Mouse (Mus musculus) embryonic facial prominence, embryonic 12.5 days (tissue): ENCODE measurements around the gene Rab28. TPM values are rescaled to one million over a fixed set of nuclear protein-coding genes. Genes with fewer than 3 reads are reported as not detected.
"Not testable (repeated sequence)": the region's sequence is repeated elsewhere in the genome, so short reads cannot be mapped to it uniquely, and the experiment has no call there.

ENCODE experiments used
- ATAC-seq: fragments of 200-750 bp; cut with Nextera tagmentation; 2 replicates; pipeline ENCODE4 v1.8.0; 2017; ENCODE audit not compliant: insufficient number of reproducible peaks, insufficient read depth, low FRiP score, low TSS enrichment
- H3K27ac ChIP-seq: fragments of 300-500 bp; sonication (generic); 2 replicates; pipeline ENCODE4 v1.5.1; 2016; ENCODE audit warnings: mild to moderate bottlenecking
- H3K27me3 ChIP-seq: fragments of 300-500 bp; sonication (generic); 2 replicates; pipeline ENCODE4 v1.6.1; 2016; ENCODE audit warnings: mild to moderate bottlenecking, moderate library complexity
- H3K36me3 ChIP-seq: fragments of 300-500 bp; sonication (generic); 2 replicates; pipeline ENCODE4 v1.6.1; 2016; ENCODE audit warnings: mild to moderate bottlenecking
- H3K4me1 ChIP-seq: fragments of 300-500 bp; sonication (generic); 2 replicates; pipeline ENCODE4 v1.6.1; 2016
- H3K4me2 ChIP-seq: fragments of 300-500 bp; sonication (generic); replicated peaks from 2 replicates; pipeline ENCODE4 v1.6.1; 2016; ENCODE audit warnings: mild to moderate bottlenecking, moderate library complexity
- H3K4me3 ChIP-seq: fragments of 300-500 bp; sonication (generic); 2 replicates; pipeline ENCODE4 v1.5.1; 2016; ENCODE audit warnings: mild to moderate bottlenecking
- H3K9ac ChIP-seq: fragments of 300-500 bp; sonication (generic); 2 replicates; pipeline ENCODE4 v1.6.1; 2016; ENCODE audit warnings: mild to moderate bottlenecking, moderate library complexity
- H3K9me3 ChIP-seq: fragments of 300-500 bp; sonication (generic); 2 replicates; pipeline ENCODE4 v1.6.1; 2016; ENCODE audit warnings: mild to moderate bottlenecking, moderate library complexity
- WGBS: fragments of 180-500 bp; shearing (Covaris S2); methylation state at CpG from one replicate; pipeline ENCODE4 v1.1.7; 2016; 5-methylcytosine and 5-hydroxymethylcytosine counted together
- polyA plus RNA-seq: library from polyadenylated mRNA; unstranded; fragments of >200 nt; fragmentation: Nextera tagmentation; extraction: Ambion mirVana; gene quantifications from 2 replicates; pipeline ENCODE4 v1.2.1, GENCODE M21; 2016

Gene Rab28
- polyA plus RNA-seq, 1 experiment from 2014 or later = 82.4 TPM

DNA sequence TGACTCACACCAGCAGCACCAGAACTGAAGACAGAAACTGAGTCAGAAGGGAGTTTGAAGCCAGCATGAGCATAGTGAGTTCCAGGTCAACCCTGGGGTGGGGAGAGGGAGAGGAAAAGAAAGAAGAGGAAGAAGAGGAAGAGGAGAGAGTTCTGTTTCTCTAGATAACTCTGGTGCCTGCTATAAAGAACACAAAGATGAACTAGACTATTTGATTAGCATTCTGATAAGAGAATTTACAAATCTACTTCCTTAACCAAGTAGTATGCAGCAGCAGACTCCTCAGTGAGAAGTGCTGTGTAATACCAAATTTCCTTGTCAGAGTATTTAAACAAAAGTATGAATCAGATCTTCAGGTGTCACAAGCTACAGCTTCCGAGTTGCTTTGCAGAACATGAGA is 19.1 kb upstream of the Rab28 start:
- Histone ChIP-seq H3K9ac (no peak overlapping the region), H3K4me3 (no peak overlapping the region), H3K4me1 (no peaks in the 10 kb centered on the region), H3K36me3 (no peaks in the 10 kb centered on the region), H3K9me3 (no peaks in the 10 kb centered on the region), H3K27ac (no peak overlapping the region), H3K27me3 (no peaks in the 10 kb centered on the region), H3K4me2 (no peak overlapping the region)
- no peak for ATAC-seq
- WGBS = 86% methylated on average over 1 of the region's 1 CpGs

DNA sequence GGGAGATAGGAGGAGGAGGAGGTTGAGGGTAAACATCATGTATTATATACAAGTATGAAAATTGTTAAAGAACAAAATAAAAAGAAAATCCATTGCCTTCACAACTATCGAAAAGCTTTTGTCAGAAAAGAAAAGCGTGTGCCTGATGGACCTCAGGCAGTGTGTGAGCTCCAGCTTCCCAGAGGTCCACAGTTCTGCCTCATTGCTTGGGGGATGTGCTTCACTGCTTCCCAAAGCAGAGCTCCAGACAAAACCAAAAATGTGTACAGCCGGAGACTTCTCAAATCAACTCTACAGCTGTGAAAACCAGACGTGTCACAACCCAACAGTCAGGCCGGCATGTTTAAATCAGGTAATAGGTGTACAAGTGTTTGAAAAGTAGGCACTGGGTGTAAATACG is 17.6 kb upstream of the Rab28 start:
- no peak overlapping the region for H3K4me2 ChIP-seq
- H3K4me3 ChIP-seq = no peak overlapping the region
- ATAC-seq = no peak
- H3K4me1 ChIP-seq = no peaks in the 10 kb centered on the region
- H3K27ac ChIP-seq = no peak overlapping the region
- H3K36me3 ChIP-seq = no peaks in the 10 kb centered on the region
- H3K27me3 ChIP-seq = no peaks in the 10 kb centered on the region
- H3K9ac ChIP-seq = no peak overlapping the region
- no peaks in the 10 kb centered on the region for H3K9me3 ChIP-seq
- 73% methylated on average over 6 of the region's 6 CpGs for WGBS

- Histone ChIP-seq H3K4me3 (peak overlapping the region; percentile 93), H3K27ac (peak overlapping the region; percentile 83), H3K27me3 (no peaks in the 10 kb centered on the region), H3K36me3 (no peaks in the 10 kb centered on the region), H3K4me2 (peak overlapping the region; percentile 90), H3K4me1 (peaks cover 4% of the 10 kb centered on the region; the same call in 1 of the 2 replicates), H3K9ac (peak overlapping the region; percentile 83), H3K9me3 (no peaks in the 10 kb centered on the region)
- under 1% methylated on average over 61 of the region's 63 CpGs for WGBS
- ATAC-seq = peak; percentile 80
Observed at GRCm38 (mm10) chr5:41707115-41708015, 592 bp downstream of the Rab28 start.

GRCm38 (mm10) chr5:41706777-41707114 is 1.2 kb downstream of the Rab28 start:
- no peaks in the 10 kb centered on the region for H3K27me3 ChIP-seq
- peaks cover 4% of the 10 kb centered on the region; the same call in 1 of the 2 replicates for H3K4me1 ChIP-seq
- no peak overlapping the region for H3K27ac ChIP-seq
- peak overlapping the region; percentile 93 for H3K4me3 ChIP-seq
- WGBS = 4% methylated on average over 9 of the region's 9 CpGs
- ATAC-seq = no peak
- no peaks in the 10 kb centered on the region for H3K36me3 ChIP-seq
- peak overlapping the region; percentile 90 for H3K4me2 ChIP-seq
- no peaks in the 10 kb centered on the region for H3K9me3 ChIP-seq
- H3K9ac ChIP-seq = peak overlapping the region; percentile 83

DNA sequence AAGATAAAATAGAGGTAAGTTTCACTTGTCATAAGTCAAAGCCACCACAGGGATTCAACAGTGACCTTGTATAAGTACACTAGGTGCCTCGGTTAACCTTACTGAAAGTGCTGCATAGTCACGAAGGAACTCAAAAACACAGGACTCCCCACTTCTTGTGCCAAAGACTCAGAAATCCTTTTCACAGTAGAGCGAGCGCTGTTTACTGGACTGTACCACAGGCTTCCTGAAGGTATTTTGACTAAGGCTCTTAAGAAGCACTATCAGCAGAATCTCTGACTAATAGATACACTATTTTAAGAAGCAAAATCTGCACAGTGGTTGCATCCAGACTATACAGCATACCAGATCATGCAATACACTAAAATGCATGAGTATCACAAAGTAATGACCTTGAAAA is 6.9 kb downstream of the Rab28 start:
- ATAC-seq, H3K4me3 ChIP-seq, H3K4me1 ChIP-seq, H3K9me3 ChIP-seq, H3K4me2 ChIP-seq, H3K27ac ChIP-seq, H3K27me3 ChIP-seq, H3K36me3 ChIP-seq, H3K9ac ChIP-seq: not testable (repeated sequence)
- 80% methylated on average over 4 of the region's 4 CpGs for WGBS

DNA sequence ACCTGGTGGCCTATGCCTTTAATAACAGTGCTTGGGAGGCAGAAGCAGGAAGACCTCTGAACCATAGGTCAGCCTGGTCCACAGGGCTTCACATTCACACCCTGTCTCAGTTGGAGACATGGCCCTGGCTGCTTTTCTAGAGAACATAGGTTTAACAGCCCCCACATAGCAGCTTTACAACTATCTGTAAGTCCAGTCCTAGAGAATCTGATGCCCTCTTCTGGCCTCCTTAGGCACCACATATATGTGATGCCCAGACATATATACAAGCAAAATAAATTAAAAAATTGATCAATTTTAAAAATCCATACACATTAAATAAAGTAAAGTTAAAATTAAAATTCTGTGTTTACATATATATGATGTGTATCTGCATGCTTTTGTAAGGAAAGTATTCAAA is 10.0 kb downstream of the Rab28 start:
- H3K4me1 ChIP-seq = no peaks in the 10 kb centered on the region
- H3K4me2 ChIP-seq = no peak overlapping the region
- H3K9ac ChIP-seq = no peak overlapping the region
- H3K27me3 ChIP-seq = no peaks in the 10 kb centered on the region
- H3K9me3 ChIP-seq = no peaks in the 10 kb centered on the region
- no peak overlapping the region for H3K4me3 ChIP-seq
- no peak overlapping the region for H3K27ac ChIP-seq
- ATAC-seq = no peak
- 0 out of 2 replicates have a peak, but pooled peaks cover 3% of the 10 kb centered on the region for H3K36me3 ChIP-seq

GRCm38 (mm10) chr5:41685016-41685415 is 22.9 kb downstream of the Rab28 start:
- no peaks in the 10 kb centered on the region for H3K9me3 ChIP-seq
- no peak overlapping the region for H3K27ac ChIP-seq
- ATAC-seq = no peak
- no peaks in the 10 kb centered on the region for H3K27me3 ChIP-seq
- H3K9ac ChIP-seq = no peak overlapping the region
- H3K36me3 ChIP-seq = 0 out of 2 replicates have a peak, but pooled peaks cover 3% of the 10 kb centered on the region
- H3K4me1 ChIP-seq = 0 out of 2 replicates have a peak, but pooled peaks cover 6% of the 10 kb centered on the region
- no peak overlapping the region for H3K4me2 ChIP-seq
- H3K4me3 ChIP-seq = no peak overlapping the region

DNA sequence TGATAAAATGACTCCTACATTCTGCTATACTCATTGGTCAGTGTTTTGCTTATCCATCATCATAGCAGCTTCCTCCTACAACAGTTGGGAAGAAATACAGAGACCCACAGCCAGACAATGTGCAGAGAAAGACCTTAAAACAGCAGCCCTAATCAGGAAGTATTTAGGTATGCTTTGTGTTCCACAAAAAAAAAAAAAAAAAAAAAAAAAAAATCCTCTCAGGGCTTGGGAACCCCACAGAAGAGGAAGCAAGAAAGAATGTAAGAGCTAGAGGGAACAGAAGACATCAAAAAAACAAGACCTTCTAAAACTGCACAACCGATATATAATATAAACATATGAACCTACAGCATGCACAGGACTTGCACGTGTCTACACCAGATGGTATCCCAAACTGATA is 24.0 kb downstream of the Rab28 start:
- 89% methylated on average over 2 of the region's 2 CpGs for WGBS
- H3K4me3 ChIP-seq = no peak overlapping the region

GRCm38 (mm10) chr5:41666012-41666411 is 41.9 kb downstream of the Rab28 start:
- Histone ChIP-seq H3K27ac (no peak overlapping the region), H3K4me2 (no peak overlapping the region), H3K27me3 (no peaks in the 10 kb centered on the region), H3K4me3 (no peak overlapping the region), H3K4me1 (no peaks in the 10 kb centered on the region), H3K36me3 (no peaks in the 10 kb centered on the region), H3K9me3 (no peaks in the 10 kb centered on the region), H3K9ac (no peak overlapping the region)
- ATAC-seq = no peak
- 82% methylated on average over 6 of the region's 6 CpGs for WGBS

More for the DNA sequence above, 24.0 kb downstream of the Rab28 start:
- H3K9ac ChIP-seq = no peak overlapping the region
- no peak for ATAC-seq
- H3K36me3 ChIP-seq = 0 out of 2 replicates have a peak, but pooled peaks cover 3% of the 10 kb centered on the region
- no peaks in the 10 kb centered on the region for H3K27me3 ChIP-seq
- no peaks in the 10 kb centered on the region for H3K9me3 ChIP-seq
- H3K4me1 ChIP-seq = 0 out of 2 replicates have a peak, but pooled peaks cover 6% of the 10 kb centered on the region
- H3K4me2 ChIP-seq = no peak overlapping the region
- H3K27ac ChIP-seq = no peak overlapping the region

GRCm38 (mm10) chr5:41636793-41637192 is 71.2 kb downstream of the Rab28 start:
- Histone ChIP-seq H3K4me1 (no peaks in the 10 kb centered on the region), H3K27ac (no peak overlapping the region), H3K4me3 (no peak overlapping the region), H3K36me3 (no peaks in the 10 kb centered on the region), H3K27me3 (no peaks in the 10 kb centered on the region), H3K4me2 (no peak overlapping the region), H3K9ac (no peak overlapping the region), H3K9me3 (no peaks in the 10 kb centered on the region)
- WGBS = 71% methylated on average over 2 of the region's 2 CpGs
- ATAC-seq = no peak

GRCm38 (mm10) chr5:41627224-41628144 is 80.5 kb downstream of the Rab28 start:
- Histone ChIP-seq H3K4me2 (no peak overlapping the region), H3K36me3 (no peaks in the 10 kb centered on the region), H3K4me3 (no peak overlapping the region), H3K27ac (no peak overlapping the region), H3K9me3 (no peaks in the 10 kb centered on the region), H3K4me1 (no peaks in the 10 kb centered on the region), H3K27me3 (no peaks in the 10 kb centered on the region), H3K9ac (no peak overlapping the region)
- no peak for ATAC-seq
- 92% methylated on average over 7 of the region's 7 CpGs for WGBS
